Mouse (Mus musculus): Measurements from ENCODE around the gene Tepsin.

Gene Tepsin

DNA sequence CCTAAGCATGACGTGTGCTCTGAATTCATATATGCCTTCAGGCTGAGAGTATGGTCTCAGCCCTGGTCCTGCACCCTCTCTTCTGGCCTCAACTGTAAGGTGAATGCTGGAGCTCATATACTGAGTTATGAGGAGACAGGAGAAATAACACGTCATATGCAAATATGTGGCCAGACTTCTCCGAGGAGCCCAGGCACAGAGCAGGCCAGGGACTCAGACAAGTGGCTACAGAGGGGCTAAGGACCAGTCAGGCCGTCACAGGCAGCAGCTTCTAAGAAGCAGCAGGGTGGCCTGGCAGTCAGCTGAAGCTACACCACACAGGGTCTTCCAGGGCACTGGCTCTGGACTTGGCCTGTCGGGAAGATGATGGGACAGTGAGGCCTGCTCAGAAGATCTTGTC lies 35.2 kb downstream of the Tepsin start:
- DNase-seq: no peak

GRCm38 (mm10) chr11:120060634-120061033 lies 37.9 kb downstream of the Tepsin start:
- no peak for DNase-seq

DNA sequence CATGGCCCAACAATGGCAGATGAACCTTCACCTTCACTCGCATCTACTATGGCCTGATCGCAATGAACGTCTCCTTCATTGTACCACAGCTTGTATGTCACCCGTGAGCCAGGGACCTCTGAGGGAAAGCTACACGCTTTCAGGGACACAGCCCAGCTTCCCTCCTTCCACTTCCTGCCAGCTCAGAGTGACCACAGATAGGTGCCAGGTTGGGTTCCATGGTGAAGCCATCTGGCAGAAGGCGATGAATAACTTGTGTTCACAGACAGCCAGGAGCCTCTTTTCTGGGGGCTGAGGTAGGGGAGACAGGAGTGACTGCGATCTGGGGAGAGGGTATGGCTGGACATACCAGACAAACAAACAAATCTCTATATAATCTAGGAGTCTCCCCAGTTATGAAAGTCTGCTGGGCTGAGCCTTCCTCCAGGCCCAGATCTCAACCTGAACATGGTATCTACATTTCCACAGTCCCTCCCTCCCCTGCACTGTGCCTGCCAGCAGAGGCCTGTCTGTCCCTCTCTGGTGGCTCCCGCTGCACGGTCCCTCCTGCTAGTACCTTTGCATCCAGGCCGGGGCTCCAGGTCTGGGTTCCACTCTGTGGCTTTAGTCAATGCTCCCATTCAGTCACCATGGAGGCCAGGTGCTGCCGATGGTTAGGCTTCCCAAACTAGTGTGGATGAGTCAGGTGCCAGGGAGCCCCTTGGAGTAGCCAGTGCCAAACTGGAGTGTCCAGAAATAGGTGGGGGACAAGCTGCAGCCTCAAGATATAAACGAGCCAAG lies 42.4 kb downstream of the Tepsin start:
- DNase-seq: no peak

DNA sequence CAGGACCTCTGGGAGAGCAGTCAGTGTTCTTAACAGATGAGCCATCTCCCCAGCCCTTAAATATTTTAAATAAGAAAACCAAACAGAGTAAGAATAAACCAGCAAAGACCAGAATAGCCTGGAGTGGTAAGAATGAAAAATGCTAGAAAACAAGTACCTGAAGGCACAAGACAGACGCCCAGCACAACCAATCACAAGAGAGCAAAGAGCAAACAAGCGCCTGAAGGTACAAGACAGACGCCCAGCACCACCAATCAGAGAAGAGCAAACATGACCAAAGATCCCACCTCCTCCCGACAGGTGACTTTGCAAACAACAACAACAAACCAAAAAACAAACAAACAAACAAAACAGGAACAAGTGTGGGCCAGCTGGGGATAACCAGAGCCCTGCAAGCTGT lies 44.7 kb downstream of the Tepsin start:
- no peak for DNase-seq

- DNase-seq: no peak
Measured at GRCm38 (mm10) chr11:120052274-120052673, 46.3 kb downstream of the Tepsin start.

GRCm38 (mm10) chr11:120051124-120051811 lies 47.3 kb downstream of the Tepsin start:
- DNase-seq: no peak

DNA sequence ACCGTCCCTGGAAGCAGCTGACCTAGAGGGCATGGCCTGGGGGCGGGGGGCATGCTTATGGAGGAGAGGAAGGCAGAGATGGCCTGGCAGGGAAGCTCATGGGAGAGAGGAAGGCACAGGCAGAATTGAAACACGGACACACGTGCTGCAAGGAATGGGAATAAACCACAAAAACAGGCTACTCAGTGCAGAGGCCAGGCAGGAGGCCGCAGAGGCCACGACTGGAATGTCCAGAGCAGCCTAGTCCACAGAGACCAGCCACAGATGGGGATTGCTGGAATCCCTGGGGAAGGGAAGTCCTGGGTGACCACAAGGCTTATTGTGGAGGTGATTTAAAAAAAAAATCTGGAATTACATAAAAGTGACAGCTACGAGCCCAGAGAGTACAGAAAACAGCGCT lies 49.5 kb downstream of the Tepsin start:
- DNase-seq: no peak

- DNase-seq: peak; percentile 72
Measured at GRCm38 (mm10) chr11:120048252-120048556, 50.3 kb downstream of the Tepsin start.

- DNase-seq: no peak
Measured at GRCm38 (mm10) chr11:120047531-120048251, 50.8 kb downstream of the Tepsin start.

DNA sequence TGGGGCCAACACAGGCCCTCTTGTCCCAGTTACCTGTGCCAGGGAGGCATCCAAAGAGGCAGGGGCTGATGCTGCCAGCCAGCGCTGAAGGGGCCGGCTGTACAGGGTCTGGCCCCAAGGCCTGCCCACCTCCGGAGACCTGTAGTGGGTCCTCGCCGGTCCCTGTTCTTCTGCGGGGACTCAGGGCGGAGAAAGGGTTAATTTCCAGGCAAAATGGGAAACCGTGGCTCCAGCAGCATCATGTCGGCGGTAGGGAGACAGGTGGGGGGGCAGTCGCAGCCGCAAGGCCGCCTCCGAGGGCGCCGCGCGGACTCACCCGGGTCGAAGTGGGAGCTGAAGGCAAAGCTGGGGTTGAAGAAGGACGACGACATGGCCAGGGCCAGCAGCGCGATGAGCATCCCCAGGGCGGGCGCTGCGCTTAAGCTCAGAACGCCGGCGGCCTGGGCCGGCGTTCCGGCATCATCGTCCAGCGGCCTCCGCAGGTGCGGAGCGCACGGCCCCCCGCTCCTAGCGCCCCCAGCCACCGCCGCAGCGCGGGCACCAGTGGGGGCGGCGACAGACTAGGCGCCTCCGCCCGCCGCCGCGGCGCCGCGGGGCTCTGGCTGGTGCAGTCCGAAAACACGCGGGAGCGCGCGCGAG lies 51.9 kb downstream of the Tepsin start, which contains the start of gene Aatk:
Aatk (minus strand) TSS at position 615 of the 639 bp plus-strand sequence.
- no peak for DNase-seq

GRCm38 (mm10) chr11:120045839-120046552 lies 52.5 kb downstream of the Tepsin start:
- peak; percentile 60 for DNase-seq

DNA sequence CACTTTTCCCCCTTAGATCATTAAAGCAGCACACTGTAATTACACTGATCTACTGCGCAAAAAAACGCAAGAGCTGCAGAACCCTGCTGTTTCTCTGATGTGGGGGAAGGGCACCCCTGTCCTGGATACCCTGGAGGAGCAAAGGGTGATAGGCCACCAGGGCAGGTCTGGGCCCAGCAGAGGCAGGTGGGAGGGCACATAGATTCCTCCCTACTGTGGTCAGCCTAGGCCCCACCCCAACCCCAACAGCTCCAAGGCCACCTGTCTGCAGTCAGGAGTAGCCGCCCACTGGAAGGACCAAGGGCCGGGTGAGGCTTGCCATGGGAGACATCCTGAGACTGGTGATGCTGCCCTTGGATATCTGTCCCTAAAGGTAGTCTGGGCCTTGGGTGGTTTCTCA lies 53.2 kb downstream of the Tepsin start:
- DNase-seq: no peak

- DNase-seq: no peak
Measured at GRCm38 (mm10) chr11:120042141-120042838, 56.2 kb downstream of the Tepsin start.

DNA sequence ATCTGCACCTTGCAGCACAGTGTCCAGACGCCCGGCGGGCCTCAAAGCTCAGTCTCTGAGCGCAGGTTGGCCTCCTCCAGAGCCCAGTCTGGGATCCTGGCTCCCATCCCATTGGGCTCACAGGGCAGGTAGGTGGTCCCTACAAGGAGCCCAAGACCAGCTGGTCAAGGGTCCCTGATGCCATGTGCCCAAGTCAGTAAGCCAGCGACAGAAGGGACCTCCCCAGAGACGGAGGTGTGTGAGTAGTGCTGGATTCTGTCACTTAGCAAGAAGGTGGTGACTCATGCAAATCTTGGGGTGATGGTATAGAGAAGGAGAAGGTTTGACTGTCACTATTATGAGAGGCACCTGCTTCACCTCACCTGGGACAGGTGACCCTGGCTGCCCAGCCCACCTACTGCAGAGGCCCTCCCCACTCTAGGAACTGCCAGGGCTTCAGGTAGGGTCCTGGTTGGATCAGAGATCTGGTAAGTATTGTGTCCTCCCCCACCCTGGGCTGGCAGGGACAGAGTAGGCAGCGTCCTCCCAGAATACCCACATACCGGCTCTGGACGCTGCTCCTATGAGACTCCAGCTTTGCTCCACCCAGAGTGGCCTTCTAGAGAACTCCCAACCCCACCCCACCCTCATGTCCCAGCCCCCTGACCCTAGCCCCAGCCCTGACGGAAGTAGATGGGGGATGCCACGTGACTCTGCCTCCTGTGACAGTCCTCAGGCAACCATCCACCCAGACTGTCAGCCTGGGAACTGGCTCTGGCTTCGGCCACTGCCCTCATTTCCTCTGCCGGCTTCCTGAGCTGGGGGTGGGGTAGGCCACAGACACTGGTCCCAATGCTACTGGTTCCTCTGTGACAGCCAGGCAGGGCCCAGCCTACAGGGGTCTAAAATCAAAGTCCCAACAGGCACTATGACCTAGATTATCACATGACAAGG lies 57.1 kb downstream of the Tepsin start:
- peak; percentile 62 for DNase-seq

All from right cerebral cortex, adult 18-20 months (tissue).